Mouse (Mus musculus) erythroblast, embryonic 14.5 days (primary cell): ENCODE measurements around the gene Ndufs2.

ENCODE experiments used
- GATA1 ChIP-seq: IDR thresholded peaks from 2 replicates; pipeline ENCODE4 v1.6.1; 2012; ENCODE audit warnings: low read length, inconsistent platforms, mixed read lengths
- TAL1 ChIP-seq: IDR thresholded peaks from 3 replicates; pipeline ENCODE4 v1.6.1; 2012; ENCODE audit warnings: low read length, inconsistent platforms, mixed read lengths

- TF ChIP-seq GATA1 (peak; percentile 25; the same call in 1 of the 2 replicates), TAL1 (no peak)
Measured at GRCm38 (mm10) chr1:171279721-171280120, 28.5 kb upstream of the Ndufs2 start.
